Mouse (Mus musculus): ENCODE measurements around the gene Zdhhc19. TPM values are rescaled to one million over a fixed set of nuclear protein-coding genes. Genes with fewer than 3 reads are reported as not detected.
A peak's percentile ranks its signal among the peaks of the same experiment; 100 is the strongest.

The Zdhhc19 gene
- polyA plus RNA-seq (2015; fragmentation: Nextera tagmentation; extraction: Ambion mirVana), result not detected in 2 replicates

DNA sequence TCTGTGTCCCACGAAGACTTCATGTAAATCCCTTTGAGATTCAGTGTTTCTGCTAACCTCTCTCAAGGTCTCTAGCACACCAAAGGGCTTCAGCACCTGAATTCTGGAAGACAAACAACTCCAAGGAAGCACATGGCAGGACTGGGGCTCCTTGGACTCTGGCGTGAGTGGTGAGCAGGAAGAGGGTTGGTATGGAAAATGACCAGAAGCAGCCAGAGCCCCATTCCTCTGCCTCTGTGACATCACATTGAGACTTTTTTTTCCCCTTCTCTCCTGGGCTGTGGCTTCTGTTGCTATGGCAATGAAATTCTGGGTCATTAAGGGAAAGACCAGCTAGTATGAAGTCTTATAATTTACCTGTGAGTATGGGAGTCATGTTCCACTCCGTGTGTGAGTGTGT, at the start of gene Zdhhc19:
Gene Zdhhc19 (plus strand): TSS at position 301 of the 400 bp plus-strand sequence.
- Histone ChIP-seq H3K27me3 (0 out of 2 replicates have a peak, but pooled peaks cover 2% of the 10 kb centered on the region), H3K36me3 (no peaks in the 10 kb centered on the region), H3K9me3 (replicated peaks) (no peaks in the 10 kb centered on the region), H3K4me3 (no peak within 1 kb of the TSS), H3K4me2 (no peak within 1 kb of the TSS), H3K4me1 (replicated peaks) (peaks cover 3% of the 10 kb centered on the region), H3K9ac (no peak within 1 kb of the TSS), H3K27ac (no peak within 1 kb of the TSS)
- WGBS, result 74% methylated on average over 3 of the region's 3 CpGs
- ATAC-seq (replicated peaks; ENCODE audit: insufficient number of reproducible peaks, insufficient read depth, low FRiP score, low read depth), result no peak

DNA sequence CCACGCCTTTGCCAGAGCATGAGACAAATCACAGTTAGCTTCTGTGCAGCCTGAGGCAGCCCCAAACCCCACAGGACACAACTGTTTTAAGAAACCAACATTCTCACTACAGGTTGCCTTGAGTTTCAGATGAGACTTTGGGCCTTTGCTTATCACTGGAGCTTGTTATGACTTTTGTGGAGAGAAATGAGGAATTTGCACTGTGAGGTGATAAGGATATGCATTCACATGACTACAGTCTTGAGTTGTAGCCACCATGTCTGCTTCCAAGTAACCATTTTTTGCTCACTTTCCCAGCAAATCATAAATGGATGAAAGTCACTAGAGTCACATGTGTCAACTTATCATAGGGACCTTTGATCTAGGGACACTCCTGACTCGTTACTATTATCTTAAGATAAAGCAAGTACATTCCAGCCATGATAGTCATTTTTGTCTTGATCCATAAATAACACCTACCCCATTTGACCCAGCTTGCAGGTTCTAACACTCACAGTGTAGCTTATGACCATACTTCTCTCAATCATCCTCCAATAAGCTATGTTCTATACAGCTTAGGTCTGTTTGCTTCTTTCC, 49.4 kb upstream of the Zdhhc19 start:
- H3K9ac ChIP-seq, result no peak overlapping the region
- no peaks in the 10 kb centered on the region for H3K9me3 ChIP-seq (replicated peaks)
- no peaks in the 10 kb centered on the region for H3K27me3 ChIP-seq
- H3K4me2 ChIP-seq, result no peak overlapping the region
- 47% methylated on average over 2 of the region's 2 CpGs for WGBS
- H3K4me3 ChIP-seq, result no peak overlapping the region
- H3K4me1 ChIP-seq (replicated peaks), result peaks cover 3% of the 10 kb centered on the region; the same call in 1 of the 2 replicates
- H3K36me3 ChIP-seq, result 0 out of 2 replicates have a peak, but pooled peaks cover under 1% of the 10 kb centered on the region
- ATAC-seq (replicated peaks; ENCODE audit: insufficient number of reproducible peaks, insufficient read depth, low FRiP score, low read depth), result no peak
- H3K27ac ChIP-seq, result no peak overlapping the region

DNA sequence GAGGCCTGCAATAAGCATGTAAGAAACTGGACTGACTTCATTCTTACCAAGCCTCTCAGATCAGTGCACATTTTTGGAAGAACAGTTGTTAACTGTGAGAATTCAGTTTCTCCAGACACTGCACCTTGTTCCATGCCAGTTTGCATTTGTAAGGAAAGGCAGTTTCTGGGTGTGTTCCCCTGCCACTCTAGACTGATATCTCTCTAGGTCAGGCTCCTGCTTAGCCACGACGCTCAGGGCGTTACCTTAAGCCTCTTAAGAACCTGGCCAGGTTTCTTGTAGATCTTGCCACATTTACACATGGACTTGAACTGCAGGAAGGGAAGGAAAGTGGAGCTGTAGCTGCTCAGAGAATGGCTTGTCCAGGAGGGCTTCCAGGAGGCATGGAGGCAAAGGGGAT, 46.4 kb upstream of the Zdhhc19 start:
- peaks cover 3% of the 10 kb centered on the region; the same call in 1 of the 2 replicates for H3K4me1 ChIP-seq (replicated peaks)
- H3K4me2 ChIP-seq, result no peak overlapping the region
- ATAC-seq (replicated peaks; ENCODE audit: insufficient number of reproducible peaks, insufficient read depth, low FRiP score, low read depth), result no peak
- H3K36me3 ChIP-seq, result peaks cover 16% of the 10 kb centered on the region; the same call in 1 of the 2 replicates
- H3K27me3 ChIP-seq, result no peaks in the 10 kb centered on the region
- WGBS, result 78% methylated on average over 3 of the region's 3 CpGs
- H3K4me3 ChIP-seq, result no peak overlapping the region
- H3K27ac ChIP-seq, result no peak overlapping the region
- no peak overlapping the region for H3K9ac ChIP-seq
- H3K9me3 ChIP-seq (replicated peaks), result no peaks in the 10 kb centered on the region

DNA sequence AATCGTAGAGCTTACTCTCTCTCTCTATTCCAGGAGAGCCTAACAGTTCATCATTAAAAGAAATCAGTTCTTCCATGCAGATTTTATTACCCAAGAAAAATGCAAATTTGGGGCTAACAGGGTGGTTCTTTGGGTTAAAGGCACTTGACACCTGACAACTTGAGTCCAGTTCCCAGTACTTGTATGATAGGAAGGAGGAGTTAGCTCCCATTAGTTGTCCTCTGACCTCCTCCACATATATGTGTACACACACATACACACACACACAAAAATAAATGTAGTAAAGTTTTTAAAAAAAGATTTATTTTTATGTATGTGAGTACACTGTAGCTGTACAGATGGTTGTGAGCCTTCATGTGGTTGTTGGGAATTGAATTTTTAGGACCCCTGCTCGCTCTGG, 45.9 kb upstream of the Zdhhc19 start:
- H3K27me3 ChIP-seq, result no peaks in the 10 kb centered on the region
- peaks cover 3% of the 10 kb centered on the region; the same call in 1 of the 2 replicates for H3K4me1 ChIP-seq (replicated peaks)
- H3K9me3 ChIP-seq (replicated peaks), result no peaks in the 10 kb centered on the region
- ATAC-seq (replicated peaks; ENCODE audit: insufficient number of reproducible peaks, insufficient read depth, low FRiP score, low read depth), result no peak
- WGBS, result 90% methylated on average over 2 of the region's 2 CpGs
- H3K4me2 ChIP-seq, result no peak overlapping the region
- no peak overlapping the region for H3K4me3 ChIP-seq
- H3K36me3 ChIP-seq, result peaks cover 21% of the 10 kb centered on the region; the same call in 1 of the 2 replicates
- H3K27ac ChIP-seq, result no peak overlapping the region
- no peak overlapping the region for H3K9ac ChIP-seq

DNA sequence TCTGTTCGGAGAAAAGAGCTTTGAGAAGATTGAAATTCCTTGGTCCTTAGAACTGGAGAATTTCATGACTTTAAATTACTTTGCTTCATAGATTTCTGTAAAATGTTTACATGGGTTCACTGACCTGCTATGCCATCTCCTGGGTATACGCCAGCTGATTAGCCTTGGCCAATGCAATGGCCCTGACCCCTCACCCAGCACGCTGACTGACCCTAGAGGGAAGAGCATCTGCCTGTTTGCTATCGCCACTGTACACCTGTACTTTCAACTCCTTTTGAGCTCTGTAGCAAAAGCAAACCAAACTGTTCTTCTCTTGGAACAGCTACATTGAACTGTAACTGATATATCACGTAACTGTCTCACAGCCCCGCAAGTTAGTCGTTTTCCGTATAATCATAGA, 43.0 kb upstream of the Zdhhc19 start:
- Histone ChIP-seq H3K27ac (no peak overlapping the region), H3K36me3 (peaks cover 38% of the 10 kb centered on the region), H3K4me1 (replicated peaks) (0 out of 2 replicates have a peak, but pooled peaks cover 2% of the 10 kb centered on the region), H3K4me3 (no peak overlapping the region), H3K4me2 (no peak overlapping the region), H3K27me3 (no peaks in the 10 kb centered on the region), H3K9me3 (replicated peaks) (no peaks in the 10 kb centered on the region), H3K9ac (no peak overlapping the region)
- WGBS, result 91% methylated on average over 8 of the region's 8 CpGs
- ATAC-seq (replicated peaks; ENCODE audit: insufficient number of reproducible peaks, insufficient read depth, low FRiP score, low read depth), result no peak

DNA sequence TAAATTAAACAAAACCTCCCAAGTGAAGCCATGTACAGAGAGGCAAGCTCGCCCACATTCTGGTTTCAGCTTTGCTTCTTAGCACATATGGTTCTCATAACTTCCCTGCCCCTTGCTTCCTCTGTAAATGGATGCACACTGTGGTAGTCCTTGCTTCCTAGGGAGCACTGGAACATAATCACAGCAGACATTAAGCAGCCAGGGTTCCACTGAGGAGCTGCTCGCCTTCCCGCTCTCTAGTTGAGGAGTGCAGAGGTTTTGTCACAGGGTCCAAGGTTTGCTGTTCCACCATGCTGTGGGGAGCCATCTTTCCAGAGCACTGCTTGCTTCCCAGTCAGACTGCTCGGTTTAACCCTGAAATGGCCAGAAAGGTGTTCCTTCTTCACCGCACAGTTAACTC, 41.4 kb upstream of the Zdhhc19 start:
- H3K27ac ChIP-seq, result no peak overlapping the region
- H3K27me3 ChIP-seq, result no peaks in the 10 kb centered on the region
- no peaks in the 10 kb centered on the region for H3K9me3 ChIP-seq (replicated peaks)
- H3K36me3 ChIP-seq, result peaks cover 42% of the 10 kb centered on the region
- no peak for ATAC-seq (replicated peaks; ENCODE audit: insufficient number of reproducible peaks, insufficient read depth, low FRiP score, low read depth)
- no peak overlapping the region for H3K4me2 ChIP-seq
- 83% methylated on average over 5 of the region's 5 CpGs for WGBS
- no peak overlapping the region for H3K9ac ChIP-seq
- 0 out of 2 replicates have a peak, but pooled peaks cover 2% of the 10 kb centered on the region for H3K4me1 ChIP-seq (replicated peaks)
- no peak overlapping the region for H3K4me3 ChIP-seq

DNA sequence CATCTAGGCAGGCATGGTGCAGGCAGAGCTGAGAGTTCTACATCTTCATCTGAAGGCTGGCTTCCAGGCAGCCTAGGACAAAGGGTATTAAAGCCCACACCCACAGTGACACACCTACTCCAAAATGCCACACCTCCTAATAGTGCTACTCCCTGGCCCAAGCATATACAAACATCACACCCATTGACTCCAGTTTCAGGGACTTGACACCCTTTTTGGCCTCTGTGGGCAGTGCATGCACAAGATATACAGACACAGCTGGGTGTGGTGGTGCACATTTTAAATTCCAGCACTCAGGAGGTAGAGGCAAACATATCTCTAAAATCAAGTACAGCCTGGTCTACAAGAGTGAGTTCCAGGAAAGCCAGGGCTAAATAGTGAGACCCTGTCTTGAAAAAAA, 40.0 kb upstream of the Zdhhc19 start:
- Histone ChIP-seq H3K4me3 (no peak overlapping the region), H3K36me3 (peaks cover 42% of the 10 kb centered on the region), H3K27me3 (no peaks in the 10 kb centered on the region), H3K27ac (no peak overlapping the region), H3K9me3 (replicated peaks) (no peaks in the 10 kb centered on the region), H3K4me2 (no peak overlapping the region), H3K9ac (no peak overlapping the region), H3K4me1 (replicated peaks) (0 out of 2 replicates have a peak, but pooled peaks cover 2% of the 10 kb centered on the region)
- no peak for ATAC-seq (replicated peaks; ENCODE audit: insufficient number of reproducible peaks, insufficient read depth, low FRiP score, low read depth)

DNA sequence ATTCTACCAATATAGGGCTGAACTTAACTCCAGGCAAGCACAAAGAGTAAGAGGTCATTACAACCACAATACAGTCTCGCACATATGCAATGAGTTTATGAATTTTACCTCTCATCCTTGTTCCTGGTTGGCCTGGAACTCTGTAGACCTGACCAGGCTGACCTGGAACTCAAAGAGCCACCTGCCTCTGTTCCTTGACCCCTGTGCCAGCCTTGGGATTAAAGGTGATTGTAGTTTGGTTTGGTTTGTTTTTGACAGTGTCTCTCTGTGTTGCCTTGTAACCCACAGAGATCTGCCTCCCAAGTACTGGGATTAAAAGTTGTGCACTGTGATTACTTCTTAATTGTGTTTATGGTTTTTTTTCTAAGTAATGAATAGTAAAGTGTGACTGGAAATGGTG, 39.3 kb upstream of the Zdhhc19 start:
- Histone ChIP-seq H3K4me2 (no peak overlapping the region), H3K4me1 (replicated peaks) (0 out of 2 replicates have a peak, but pooled peaks cover 2% of the 10 kb centered on the region), H3K27me3 (no peaks in the 10 kb centered on the region), H3K9me3 (replicated peaks) (no peaks in the 10 kb centered on the region), H3K27ac (no peak overlapping the region), H3K9ac (no peak overlapping the region), H3K36me3 (peaks cover 40% of the 10 kb centered on the region), H3K4me3 (no peak overlapping the region)
- 94% methylated on average over 1 of the region's 1 CpGs for WGBS
- no peak for ATAC-seq (replicated peaks; ENCODE audit: insufficient number of reproducible peaks, insufficient read depth, low FRiP score, low read depth)

DNA sequence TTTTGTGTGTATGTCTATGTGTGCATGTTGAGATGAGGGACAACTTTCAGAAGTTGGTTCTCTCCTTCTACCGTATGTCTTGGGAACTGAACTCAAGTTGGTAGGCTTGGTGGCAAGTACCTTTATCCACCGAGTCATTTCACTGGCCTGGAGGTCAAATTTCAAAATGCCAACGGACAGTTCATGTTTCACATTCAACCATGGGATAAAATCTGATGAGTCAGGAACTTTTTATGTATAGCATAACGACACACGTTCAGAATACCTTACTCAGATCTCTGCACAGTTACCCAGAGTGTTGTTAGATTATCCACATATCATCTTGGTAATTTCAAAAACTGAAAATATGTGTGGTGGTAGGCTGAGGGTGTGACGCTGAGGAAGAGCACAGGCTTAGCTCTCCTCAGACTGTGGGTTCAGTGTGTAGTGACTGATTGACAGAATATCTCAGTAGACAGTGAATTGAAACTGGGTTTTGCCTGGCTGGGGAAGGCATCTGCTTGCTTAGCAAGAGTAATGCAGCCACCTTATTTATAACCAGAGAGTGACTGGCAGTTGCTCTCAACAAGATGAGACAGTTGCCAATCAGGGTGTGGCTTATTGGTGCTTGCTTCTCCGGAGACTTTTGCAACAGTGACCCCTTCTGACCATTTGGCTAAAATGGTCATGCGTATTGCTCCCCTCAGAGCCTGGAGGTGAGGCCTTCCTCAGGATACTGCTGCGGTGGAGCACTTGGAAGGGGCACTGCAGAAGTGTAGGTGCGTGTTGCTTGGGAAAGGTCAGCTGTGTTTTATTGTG, 38.3 kb upstream of the Zdhhc19 start:
- 0 out of 2 replicates have a peak, but pooled peaks have one; percentile 53 for ATAC-seq (replicated peaks; ENCODE audit: insufficient number of reproducible peaks, insufficient read depth, low FRiP score, low read depth)
- no peaks in the 10 kb centered on the region for H3K9me3 ChIP-seq (replicated peaks)
- H3K27ac ChIP-seq, result no peak overlapping the region
- H3K27me3 ChIP-seq, result no peaks in the 10 kb centered on the region
- H3K36me3 ChIP-seq, result peaks cover 41% of the 10 kb centered on the region
- H3K9ac ChIP-seq, result no peak overlapping the region
- WGBS, result 55% methylated on average over 10 of the region's 10 CpGs
- no peak overlapping the region for H3K4me2 ChIP-seq
- no peak overlapping the region for H3K4me3 ChIP-seq
- peaks cover 4% of the 10 kb centered on the region; the same call in 1 of the 2 replicates for H3K4me1 ChIP-seq (replicated peaks)

DNA sequence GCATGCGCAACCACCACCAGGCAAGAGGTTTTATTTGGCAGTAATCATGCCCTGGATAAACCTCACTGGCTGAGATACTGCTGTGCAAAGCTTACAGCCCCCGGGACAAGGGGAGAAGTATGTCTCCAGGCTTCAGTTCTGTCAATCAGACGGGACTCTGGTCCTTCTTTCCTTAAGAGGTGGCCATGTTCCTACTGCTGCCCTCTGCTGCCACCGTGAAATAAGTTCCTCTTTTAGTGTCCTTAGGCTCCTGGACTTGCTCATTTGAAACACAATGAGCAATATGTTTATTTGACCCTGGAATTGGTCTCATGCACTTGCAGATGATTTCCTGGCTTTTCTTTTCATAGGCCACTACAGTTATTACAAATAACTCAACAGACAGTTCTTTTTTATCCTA, 35.5 kb upstream of the Zdhhc19 start:
- H3K9ac ChIP-seq, result no peak overlapping the region
- H3K27ac ChIP-seq, result no peak overlapping the region
- no peak for ATAC-seq (replicated peaks; ENCODE audit: insufficient number of reproducible peaks, insufficient read depth, low FRiP score, low read depth)
- no peaks in the 10 kb centered on the region for H3K9me3 ChIP-seq (replicated peaks)
- H3K4me3 ChIP-seq, result no peak overlapping the region
- WGBS, result 50% methylated on average over 4 of the region's 4 CpGs
- no peak overlapping the region for H3K4me2 ChIP-seq
- H3K27me3 ChIP-seq, result no peaks in the 10 kb centered on the region
- H3K4me1 ChIP-seq (replicated peaks), result peaks cover 14% of the 10 kb centered on the region
- H3K36me3 ChIP-seq, result peaks cover 27% of the 10 kb centered on the region

DNA sequence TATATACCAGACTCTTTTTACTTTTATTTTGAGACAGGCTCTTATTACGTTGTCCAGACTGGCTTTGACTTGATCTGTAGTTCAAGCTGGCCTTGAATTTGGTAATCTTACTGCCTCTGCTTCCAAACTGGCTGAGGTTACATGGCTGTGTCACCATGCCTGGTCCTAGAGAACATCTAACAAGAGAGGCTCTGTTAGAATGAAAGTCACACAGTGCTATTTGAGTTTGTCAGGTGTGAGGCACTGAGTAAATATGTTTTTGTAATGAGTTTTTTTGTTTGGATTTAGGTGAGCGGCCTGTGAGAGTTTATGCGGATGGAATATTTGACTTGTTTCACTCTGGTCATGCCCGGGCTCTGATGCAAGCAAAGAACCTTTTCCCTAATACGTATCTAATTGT, 34.4 kb upstream of the Zdhhc19 start:
- Histone ChIP-seq H3K27me3 (no peaks in the 10 kb centered on the region), H3K9ac (no peak overlapping the region), H3K9me3 (replicated peaks) (no peaks in the 10 kb centered on the region), H3K4me3 (no peak overlapping the region), H3K4me2 (no peak overlapping the region), H3K27ac (no peak overlapping the region; the same call in 1 of the 2 replicates), H3K36me3 (peaks cover 18% of the 10 kb centered on the region), H3K4me1 (replicated peaks) (peaks cover 14% of the 10 kb centered on the region)
- WGBS, result 91% methylated on average over 5 of the region's 5 CpGs
- no peak for ATAC-seq (replicated peaks; ENCODE audit: insufficient number of reproducible peaks, insufficient read depth, low FRiP score, low read depth)
